Mouse (Mus musculus) ES-E14 (cell line): ENCODE measurements around the gene Hectd3. TPM values are rescaled to one million over a fixed set of nuclear protein-coding genes. Genes with fewer than 3 reads are reported as not detected.

Source experiments
- DNase-seq: peaks from one replicate; pipeline ENCODE4 v3.0.0-alpha.2; 2013; ENCODE audit warnings: low read depth, low spot score
- H3K27ac ChIP-seq: 2 replicates; pipeline ENCODE4 v1.5.1; 2012; ENCODE audit warnings: low read depth, mild to moderate bottlenecking, low read length, moderate library complexity, mixed read lengths; ENCODE audit not compliant: poor library complexity, insufficient read depth, severe bottlenecking
- H3K36me3 ChIP-seq: 2 replicates; pipeline ENCODE4 v1.6.1; 2012; ENCODE audit warnings: mild to moderate bottlenecking, low read length, moderate library complexity, mixed read lengths; ENCODE audit not compliant: control insufficient read depth, poor library complexity, insufficient read depth, severe bottlenecking
- H3K4me1 ChIP-seq, 2 experiments: fragments of 150-350 bp in 1 of 2; sonication (generic) in 1 of 2; 2 replicates each; pipeline ENCODE4 v1.6.1; 2012; ENCODE audit warnings: low read length in 2 of 2, mild to moderate bottlenecking in 1 of 2, mixed read lengths in 1 of 2; ENCODE audit not compliant: control insufficient read depth in 2 of 2, insufficient read depth in 2 of 2, poor library complexity in 1 of 2
- H3K4me3 ChIP-seq, 2 experiments: fragments of 150-350 bp in 1 of 2; sonication (generic) in 1 of 2; 2 replicates each; pipeline ENCODE4 v1.5.1; 2012; ENCODE audit warnings: low read length in 2 of 2, low read depth in 1 of 2, mild to moderate bottlenecking in 1 of 2, mixed read lengths in 1 of 2; ENCODE audit not compliant: insufficient read depth in 1 of 2, poor library complexity in 1 of 2, severe bottlenecking in 1 of 2
- H3K9ac ChIP-seq: 2 replicates; pipeline ENCODE4 v1.6.1; 2012; ENCODE audit warnings: low read depth, mild to moderate bottlenecking, low read length, mixed read lengths; ENCODE audit not compliant: poor library complexity, insufficient read depth, severe bottlenecking
- H3K9me3 ChIP-seq: fragments of 150-350 bp; sonication (generic); 2 replicates; pipeline ENCODE4 v1.6.1; 2012; ENCODE audit warnings: low read depth, mild to moderate bottlenecking, low read length; ENCODE audit not compliant: control insufficient read depth, insufficient read depth
- CHD2 ChIP-seq: IDR thresholded peaks from 2 replicates; pipeline ENCODE4 v1.6.1; 2014; ENCODE audit warnings: mild to moderate bottlenecking, low read depth, low read length, inconsistent platforms
- HCFC1 ChIP-seq: IDR thresholded peaks from 2 replicates; pipeline ENCODE4 v1.6.1; 2012; ENCODE audit warnings: low read length, inconsistent platforms, borderline replicate concordance; ENCODE audit not compliant: insufficient read depth
- MAFK ChIP-seq: IDR thresholded peaks from 2 replicates; pipeline ENCODE4 v1.6.1; 2014; ENCODE audit warnings: mild to moderate bottlenecking, low read depth, low read length, inconsistent platforms; ENCODE audit not compliant: insufficient read depth
- ZC3H11A ChIP-seq: IDR thresholded peaks from 2 replicates; pipeline ENCODE4 v1.6.1; 2012; ENCODE audit warnings: low read depth, mild to moderate bottlenecking, inconsistent platforms, low read length, borderline replicate concordance
- ZNF384 ChIP-seq: IDR thresholded peaks from 2 replicates; pipeline ENCODE4 v1.6.1; 2012; ENCODE audit warnings: low read depth, low read length, inconsistent platforms
- in situ Hi-C, 2 experiments: fragments of 600-800 bp; cut with MboI; formaldehyde crosslinking; loops; one replicate each; pipeline ENCODE4 v1.15.1; 2025; ENCODE audit warnings: low sequenced_read_pairs in 2 of 2, inconsistent platforms in 1 of 2; ENCODE audit not compliant: unreplicated experiment in 2 of 2
- total RNA-seq: library from RNA; depleted of rRNA; stranded (reverse); fragments of 300-350 nt; gene quantifications from 2 replicates; pipeline ENCODE4 v1.2.3, GENCODE M21; 2012

Gene Hectd3
- total RNA-seq, 1 experiment, result 14.8 TPM

- in situ Hi-C loops, result no loop called here
- Histone ChIP-seq H3K4me3 (peak overlapping the region in 1 of 2 experiments; percentile 38; a peak in 1 of 4 replicates), H3K9ac (0 out of 2 replicates have a peak overlapping the region, but pooled peaks have one; percentile 41), H3K4me1 (peaks cover 3 to 12% of the 10 kb centered on the region in 2 experiments; a peak in 2 of 4 replicates), H3K36me3 (no peaks in the 10 kb centered on the region), H3K27ac (no peak overlapping the region), H3K9me3 (no peaks in the 10 kb centered on the region)
- TF ChIP-seq CHD2, result no peak
- TF ChIP-seq ZC3H11A, result no peak
- TF ChIP-seq ZNF384, result no peak
- TF ChIP-seq MAFK, result no peak
- TF ChIP-seq HCFC1, result no peak
- DNase-seq, result no peak
Measured at GRCm38 (mm10) chr4:117001957-117002356, 6.8 kb downstream of the Hectd3 start.

GRCm38 (mm10) chr4:117002543-117003521 is 7.7 kb downstream of the Hectd3 start:
- no peak overlapping the region for H3K27ac ChIP-seq
- peak overlapping the region; percentile 36 to 38 for H3K4me3 ChIP-seq
- TF ChIP-seq CHD2 (no peak), ZC3H11A (no peak), HCFC1 (no peak), MAFK (peak; percentile 18; the same call in 1 of the 2 replicates)
- H3K9me3 ChIP-seq, result no peaks in the 10 kb centered on the region
- in situ Hi-C loops, result no loop called here
- peaks cover 3 to 15% of the 10 kb centered on the region in 2 experiments; a peak in 2 of 4 replicates for H3K4me1 ChIP-seq
- peak overlapping the region; percentile 58 for H3K9ac ChIP-seq
- H3K36me3 ChIP-seq, result no peaks in the 10 kb centered on the region
- peak; percentile 89 for DNase-seq

GRCm38 (mm10) chr4:117004649-117005048 is 9.5 kb downstream of the Hectd3 start:
- Histone ChIP-seq H3K4me1 (peaks cover 3 to 15% of the 10 kb centered on the region in 2 experiments; a peak in 2 of 4 replicates), H3K9me3 (no peaks in the 10 kb centered on the region), H3K36me3 (no peaks in the 10 kb centered on the region), H3K9ac (no peak overlapping the region), H3K27ac (no peak overlapping the region), H3K4me3 (no peak overlapping the region)
- no peak for DNase-seq
- in situ Hi-C loops, result no loop called here
- TF ChIP-seq MAFK (no peak), HCFC1 (no peak), ZNF384 (no peak), ZC3H11A (no peak), CHD2 (no peak)

- DNase-seq, result no peak
- H3K27ac ChIP-seq, result no peak overlapping the region
- TF ChIP-seq HCFC1 (no peak), MAFK (no peak), ZC3H11A (no peak), CHD2 (no peak), ZNF384 (no peak)
- in situ Hi-C loops, result no loop called here
- H3K4me1 ChIP-seq, result peaks cover 3 to 15% of the 10 kb centered on the region in 2 experiments; a peak in 2 of 4 replicates
- H3K9me3 ChIP-seq, result no peaks in the 10 kb centered on the region
- H3K36me3 ChIP-seq, result no peaks in the 10 kb centered on the region
- H3K4me3 ChIP-seq, result no peak overlapping the region
- H3K9ac ChIP-seq, result no peak overlapping the region
Measured at GRCm38 (mm10) chr4:117005611-117006400, 10.7 kb downstream of the Hectd3 start.
